Mouse (Mus musculus) intestine, embryonic 14.5 days (tissue): ENCODE data around the gene Rasa3. TPM values are rescaled to one million over a fixed set of nuclear protein-coding genes. Genes with fewer than 3 reads are reported as not detected.

Experiments
- ATAC-seq: fragments of 200-750 bp; cut with Nextera tagmentation; replicated peaks from 2 replicates; pipeline ENCODE4 v1.8.0; 2017; ENCODE audit warnings: low read depth, moderate number of reproducible peaks, moderate TSS enrichment, moderate library complexity; ENCODE audit not compliant: low FRiP score, low TSS enrichment
- DNase-seq: peaks from one replicate; pipeline ENCODE4 v3.0.0-alpha.2; 2018; ENCODE audit warnings: low spot score
- H3K27ac ChIP-seq: fragments of 300-500 bp; sonication (generic); 2 replicates; pipeline ENCODE4 v1.5.1; 2014; ENCODE audit warnings: low read depth, mild to moderate bottlenecking, control low read depth
- H3K27me3 ChIP-seq: fragments of 300-500 bp; sonication (generic); replicated peaks from 2 replicates; pipeline ENCODE4 v1.6.1; 2014; ENCODE audit warnings: low read length, control low read depth; ENCODE audit not compliant: control insufficient read depth, insufficient read depth
- H3K36me3 ChIP-seq: fragments of 300-500 bp; sonication (generic); 2 replicates; pipeline ENCODE4 v1.6.1; 2014; ENCODE audit warnings: low read length, control low read depth; ENCODE audit not compliant: control insufficient read depth, insufficient read depth
- H3K4me1 ChIP-seq: fragments of 300-500 bp; sonication (generic); replicated peaks from 2 replicates; pipeline ENCODE4 v1.6.1; 2014; ENCODE audit warnings: low read length, control low read depth, mixed read lengths; ENCODE audit not compliant: control insufficient read depth, insufficient read depth
- H3K4me2 ChIP-seq: fragments of 300-500 bp; sonication (generic); 2 replicates; pipeline ENCODE4 v1.6.1; 2014; ENCODE audit warnings: low read length
- H3K4me3 ChIP-seq: fragments of 300-500 bp; sonication (generic); 2 replicates; pipeline ENCODE4 v1.5.1; 2014; ENCODE audit warnings: low read depth, low read length, control low read depth, mixed read lengths
- H3K9ac ChIP-seq: fragments of 300-500 bp; sonication (generic); 2 replicates; pipeline ENCODE4 v1.6.1; 2014; ENCODE audit warnings: mild to moderate bottlenecking, low read length
- H3K9me3 ChIP-seq: fragments of 300-500 bp; sonication (generic); 2 replicates; pipeline ENCODE4 v1.6.1; 2016; ENCODE audit warnings: low read length, control low read depth; ENCODE audit not compliant: control insufficient read depth
- WGBS: fragments of 180-500 bp; shearing (Covaris S2); extraction: QIAGEN DNeasy Blood & Tissue Kit; methylation state at CpG from one replicate; pipeline ENCODE4 v1.1.7; 2014; 5-methylcytosine and 5-hydroxymethylcytosine counted together
- polyA plus RNA-seq: library from polyadenylated mRNA; unstranded; fragments of >200 nt; fragmentation: Nextera tagmentation; extraction: Ambion mirVana; gene quantifications from 2 replicates; pipeline ENCODE4 v1.2.1, GENCODE M21; 2014

Gene Rasa3
- polyA plus RNA-seq, 1 experiment from 2014 or later, result 24.9 TPM

DNA sequence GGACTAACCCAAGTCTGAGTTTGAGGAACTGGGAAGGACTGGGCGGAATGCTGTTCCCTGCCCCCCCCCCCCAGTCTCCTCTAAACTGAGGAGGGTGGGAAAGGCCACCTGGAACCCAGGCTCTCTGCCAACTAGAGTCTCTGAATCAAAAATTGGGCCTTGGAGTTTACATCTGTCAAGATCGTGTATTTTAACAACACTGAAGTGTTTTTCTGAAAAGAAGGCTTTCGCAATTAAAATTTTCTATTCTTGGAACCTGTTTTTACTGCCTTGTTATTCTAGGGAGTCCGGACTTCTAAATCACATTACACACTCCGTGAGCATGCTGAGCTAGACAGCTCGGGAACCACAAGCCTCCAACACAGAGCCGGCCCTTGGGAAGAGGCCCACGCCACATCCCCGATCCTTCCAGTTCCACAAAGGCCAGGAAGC is 36.9 kb downstream of the Rasa3 start:
- Histone ChIP-seq H3K4me3 (no peak overlapping the region), H3K27ac (0 out of 2 replicates have a peak overlapping the region, but pooled peaks have one; percentile 51), H3K4me2 (no peak overlapping the region), H3K9me3 (no peaks in the 10 kb centered on the region), H3K4me1 (peaks cover 35% of the 10 kb centered on the region), H3K36me3 (no peaks in the 10 kb centered on the region), H3K9ac (no peak overlapping the region), H3K27me3 (no peaks in the 10 kb centered on the region)
- WGBS, result 42% methylated on average over 9 of the region's 9 CpGs
- DNase-seq (no peak), ATAC-seq (no peak)

GRCm38 (mm10) chr8:13633107-13633506 is 44.3 kb downstream of the Rasa3 start:
- DNase-seq, result no peak

DNA sequence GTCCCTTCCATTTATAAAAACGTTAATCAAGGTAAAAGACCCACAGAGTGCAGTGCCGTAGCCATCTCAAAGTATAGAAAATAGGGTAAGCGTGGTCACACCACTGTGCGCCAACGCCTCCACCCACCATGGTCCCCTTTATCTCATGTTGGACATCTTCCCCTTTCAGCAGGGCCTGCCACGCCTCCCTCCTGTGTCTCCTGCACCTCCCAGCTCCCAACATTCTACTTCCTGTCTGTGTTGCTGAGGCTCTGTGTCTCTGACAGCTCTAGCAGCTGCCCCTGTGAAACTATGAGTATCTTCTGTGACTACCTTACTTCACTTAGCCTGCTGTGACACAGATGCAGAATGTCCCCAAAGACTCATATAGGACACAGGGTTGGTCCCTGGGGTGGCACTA is 45.1 kb downstream of the Rasa3 start:
- no peak overlapping the region for H3K4me3 ChIP-seq
- no peaks in the 10 kb centered on the region for H3K27me3 ChIP-seq
- no peak overlapping the region for H3K9ac ChIP-seq
- H3K4me1 ChIP-seq, result no peaks in the 10 kb centered on the region
- no peak overlapping the region for H3K27ac ChIP-seq
- peaks cover 7% of the 10 kb centered on the region; the same call in 1 of the 2 replicates for H3K36me3 ChIP-seq
- H3K9me3 ChIP-seq, result peaks cover 6% of the 10 kb centered on the region; the same call in 1 of the 2 replicates
- DNase-seq (no peak), ATAC-seq (no peak)
- no peak overlapping the region for H3K4me2 ChIP-seq
- 83% methylated on average over 6 of the region's 6 CpGs for WGBS

More at GRCm38 (mm10) chr8:13633107-13633506, 44.3 kb downstream of the Rasa3 start:
- H3K27ac ChIP-seq, result no peak overlapping the region
- H3K4me2 ChIP-seq, result no peak overlapping the region
- H3K4me3 ChIP-seq, result no peak overlapping the region
- H3K9me3 ChIP-seq, result peaks cover 6% of the 10 kb centered on the region; the same call in 1 of the 2 replicates
- H3K36me3 ChIP-seq, result peaks cover 7% of the 10 kb centered on the region; the same call in 1 of the 2 replicates
- no peak for ATAC-seq
- H3K9ac ChIP-seq, result no peak overlapping the region
- 95% methylated on average over 6 of the region's 6 CpGs for WGBS
- no peaks in the 10 kb centered on the region for H3K4me1 ChIP-seq
- H3K27me3 ChIP-seq, result no peaks in the 10 kb centered on the region

GRCm38 (mm10) chr8:13630754-13631153 is 46.6 kb downstream of the Rasa3 start:
- H3K9me3 ChIP-seq, result peaks cover 6% of the 10 kb centered on the region; the same call in 1 of the 2 replicates
- peaks cover 7% of the 10 kb centered on the region; the same call in 1 of the 2 replicates for H3K36me3 ChIP-seq
- no peaks in the 10 kb centered on the region for H3K27me3 ChIP-seq
- 85% methylated on average over 4 of the region's 4 CpGs for WGBS
- DNase-seq (no peak), ATAC-seq (no peak)
- H3K4me1 ChIP-seq, result no peaks in the 10 kb centered on the region
- no peak overlapping the region for H3K27ac ChIP-seq
- H3K4me3 ChIP-seq, result no peak overlapping the region
- H3K9ac ChIP-seq, result no peak overlapping the region
- H3K4me2 ChIP-seq, result no peak overlapping the region

GRCm38 (mm10) chr8:13630171-13630570 is 47.2 kb downstream of the Rasa3 start:
- H3K4me1 ChIP-seq, result peaks cover 5% of the 10 kb centered on the region
- no peak overlapping the region for H3K4me2 ChIP-seq
- no peak for DNase-seq
- peaks cover 7% of the 10 kb centered on the region; the same call in 1 of the 2 replicates for H3K36me3 ChIP-seq
- H3K9me3 ChIP-seq, result peaks cover 6% of the 10 kb centered on the region; the same call in 1 of the 2 replicates
- H3K4me3 ChIP-seq, result no peak overlapping the region
- no peaks in the 10 kb centered on the region for H3K27me3 ChIP-seq
- no peak overlapping the region for H3K27ac ChIP-seq
- 73% methylated on average over 5 of the region's 5 CpGs for WGBS
- no peak for ATAC-seq
- H3K9ac ChIP-seq, result no peak overlapping the region

DNA sequence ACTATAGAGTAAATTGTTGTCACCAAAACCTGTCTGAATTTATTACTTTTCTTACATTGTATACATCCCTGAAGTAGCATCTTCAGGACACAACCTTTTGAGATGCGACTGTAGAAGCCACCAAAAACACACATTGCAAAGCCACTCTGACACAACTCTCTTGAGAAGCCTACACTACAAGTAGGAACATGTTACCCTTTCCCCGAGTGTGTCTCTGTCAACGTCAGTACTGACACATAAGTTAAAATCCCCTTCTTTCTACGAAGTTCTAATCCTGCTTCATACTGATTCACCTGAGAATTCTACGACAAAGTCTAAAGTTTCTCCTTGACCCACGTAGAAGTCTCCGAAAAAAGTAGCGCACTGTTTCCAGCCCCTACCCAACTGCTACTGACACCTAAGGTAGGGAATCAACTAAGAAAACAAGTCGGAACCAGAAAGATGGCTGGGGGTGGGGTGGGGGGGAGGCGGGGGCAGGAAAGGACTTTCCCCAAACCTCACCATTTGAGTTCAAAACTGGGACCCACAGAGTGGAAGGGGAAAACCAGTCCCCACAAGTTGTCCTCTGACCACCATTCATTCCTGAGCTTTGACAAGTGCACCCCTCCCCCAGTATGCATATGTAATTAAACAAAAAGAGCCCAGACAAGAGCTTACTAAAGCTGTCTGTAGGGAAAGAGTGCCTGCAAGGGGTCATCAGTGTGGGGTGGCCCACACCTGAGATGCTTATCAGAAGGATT is 47.9 kb downstream of the Rasa3 start:
- Histone ChIP-seq H3K9ac (no peak overlapping the region), H3K27ac (no peak overlapping the region), H3K9me3 (peaks cover 6% of the 10 kb centered on the region; the same call in 1 of the 2 replicates), H3K4me3 (no peak overlapping the region), H3K4me2 (no peak overlapping the region), H3K4me1 (peaks cover 11% of the 10 kb centered on the region), H3K36me3 (peaks cover 7% of the 10 kb centered on the region; the same call in 1 of the 2 replicates), H3K27me3 (no peaks in the 10 kb centered on the region)
- ATAC-seq, result no peak
- no peak for DNase-seq
- 84% methylated on average over 10 of the region's 10 CpGs for WGBS

GRCm38 (mm10) chr8:13628067-13628466 is 49.3 kb downstream of the Rasa3 start:
- Histone ChIP-seq H3K27ac (no peak overlapping the region), H3K4me2 (no peak overlapping the region), H3K27me3 (no peaks in the 10 kb centered on the region), H3K9ac (no peak overlapping the region), H3K4me1 (peaks cover 26% of the 10 kb centered on the region), H3K36me3 (peaks cover 7% of the 10 kb centered on the region; the same call in 1 of the 2 replicates), H3K9me3 (no peaks in the 10 kb centered on the region), H3K4me3 (no peak overlapping the region)
- WGBS, result 92% methylated on average over 9 of the region's 9 CpGs
- no peak for DNase-seq
- ATAC-seq, result no peak

DNA sequence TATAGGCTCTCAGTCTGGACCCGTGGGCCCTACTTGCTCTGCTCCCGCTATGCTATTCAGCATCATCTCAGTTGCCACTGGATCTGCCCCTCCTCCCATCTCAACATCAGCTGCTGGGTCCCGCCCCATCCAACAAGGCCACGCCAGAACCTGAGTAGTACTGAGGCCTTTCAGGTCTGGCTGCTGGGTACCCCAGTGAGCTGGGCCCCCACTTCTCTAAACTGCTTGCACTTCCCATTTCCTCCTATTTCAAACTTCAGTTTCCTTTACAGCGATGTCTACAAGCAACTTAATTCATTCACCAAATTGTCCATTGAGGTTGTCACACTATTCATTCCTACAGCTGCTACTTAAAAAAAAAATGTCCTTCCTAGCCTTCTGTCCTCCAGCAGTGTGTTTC is 49.8 kb downstream of the Rasa3 start:
- ATAC-seq (no peak), DNase-seq (no peak)
- Histone ChIP-seq H3K4me2 (no peak overlapping the region), H3K9ac (no peak overlapping the region), H3K4me1 (peaks cover 30% of the 10 kb centered on the region), H3K9me3 (no peaks in the 10 kb centered on the region), H3K27me3 (no peaks in the 10 kb centered on the region), H3K4me3 (no peak overlapping the region), H3K27ac (no peak overlapping the region), H3K36me3 (peaks cover 7% of the 10 kb centered on the region; the same call in 1 of the 2 replicates)
- WGBS, result 92% methylated on average over 5 of the region's 5 CpGs
